Mouse (Mus musculus) layer of hippocampus, postnatal 10 days (tissue): ENCODE results near the gene Ttc7b. TPM values are rescaled to one million over a fixed set of nuclear protein-coding genes. Genes with fewer than 3 reads are reported as not detected.
A peak's percentile ranks its signal among the peaks of the same experiment; 100 is the strongest.

Experiments used
- DNase-seq, 2 experiments: peaks; one replicate each; pipeline ENCODE4 v3.0.0; 2021; ENCODE audit warnings: low spot score in 2 of 2
- total RNA-seq, 2 experiments: library from RNA; stranded (reverse); gene quantifications; 2 replicates each; pipeline ENCODE4 v1.2.3; 2021

Gene Ttc7b
- total RNA-seq, 2 experiments from 2014 or later, result 110 to 121 TPM

GRCm38 (mm10) chr12:100527241-100527640 is 6.6 kb upstream of the Ttc7b start:
- DNase-seq, result no peak

- no peak for DNase-seq
Measured at GRCm38 (mm10) chr12:100525939-100526338, 5.3 kb upstream of the Ttc7b start.

DNA sequence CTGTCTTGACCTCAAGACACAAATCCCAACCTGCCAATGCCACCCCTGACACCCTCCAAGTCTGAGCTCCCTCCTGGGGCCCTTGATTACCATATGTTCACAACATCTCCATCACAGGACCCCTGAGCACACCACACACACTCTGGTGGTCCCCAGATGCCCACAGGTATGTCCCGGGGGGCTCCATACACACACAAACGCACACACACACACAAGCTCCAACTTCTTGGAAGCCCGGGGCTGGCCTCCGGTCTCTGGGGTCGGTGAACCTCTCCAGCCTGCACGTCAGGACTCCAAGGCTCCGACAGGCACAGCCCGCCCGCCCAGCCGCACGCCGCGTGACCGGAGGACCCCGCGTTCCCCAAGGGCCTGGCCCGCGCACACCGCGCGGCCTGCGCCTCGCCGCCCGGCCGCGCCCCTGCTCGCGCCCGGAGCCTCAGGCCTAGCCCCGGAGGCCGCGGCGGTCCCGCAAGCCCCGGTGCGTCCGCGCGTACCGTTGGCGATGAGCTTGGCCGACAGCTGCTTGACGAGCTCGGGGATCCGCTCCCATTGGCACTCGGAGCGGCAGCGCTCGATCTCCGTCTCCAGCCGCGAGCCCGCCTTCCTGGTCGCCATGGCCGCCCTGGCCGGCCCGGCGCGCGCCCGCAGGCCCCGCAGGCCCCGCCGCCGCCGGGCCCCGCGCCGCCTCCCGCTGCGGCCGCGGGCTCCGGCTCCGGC is 391 bp downstream of the Ttc7b start:
- DNase-seq, result peak; percentile 67 to 73

- peak in 1 of 2 experiments; percentile 37 for DNase-seq
Measured at GRCm38 (mm10) chr12:100519684-100520076, 946 bp downstream of the Ttc7b start.

DNA sequence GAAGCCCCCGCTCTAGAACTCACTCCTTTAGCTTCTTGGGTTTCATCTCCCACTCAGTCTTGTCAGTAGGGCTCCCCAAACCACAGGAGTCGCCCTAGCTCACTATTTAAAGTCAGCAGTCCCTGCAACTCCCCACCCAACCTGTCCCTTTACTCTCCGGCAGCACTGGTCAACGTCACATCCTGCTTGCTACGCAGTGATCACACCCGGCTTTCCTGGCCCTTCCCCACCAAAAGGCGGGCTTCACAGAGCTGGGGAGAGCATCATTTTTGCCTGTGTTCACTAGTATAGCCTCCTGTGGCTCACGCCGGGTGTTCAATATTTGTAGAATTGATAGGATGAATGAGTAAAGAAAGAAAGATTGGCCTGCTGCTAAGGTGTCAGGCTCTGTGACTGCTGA is 3.3 kb downstream of the Ttc7b start:
- no peak for DNase-seq

GRCm38 (mm10) chr12:100516161-100516838 is 4.3 kb downstream of the Ttc7b start:
- no peak for DNase-seq

DNA sequence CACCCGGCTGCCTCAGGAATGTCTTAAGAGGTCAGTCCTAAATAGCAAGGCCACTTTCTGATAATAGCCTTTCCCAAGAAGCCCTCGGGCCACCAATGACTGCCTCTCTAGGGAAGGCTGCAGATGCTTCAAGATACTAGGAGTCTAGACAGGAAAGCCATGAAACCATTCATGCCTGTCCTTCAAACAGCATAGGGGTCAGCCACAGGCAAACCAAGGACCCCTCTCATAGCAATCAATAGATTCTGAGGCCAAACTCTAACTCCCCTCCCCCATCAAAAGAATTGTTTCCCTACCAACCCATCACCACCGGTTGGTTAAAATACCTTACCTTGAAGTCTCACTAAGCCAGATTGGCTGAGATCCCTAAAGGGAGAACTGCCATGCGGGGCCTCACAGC is 5.1 kb downstream of the Ttc7b start:
- DNase-seq, result no peak

GRCm38 (mm10) chr12:100514611-100515010 is 6.0 kb downstream of the Ttc7b start:
- DNase-seq, result no peak

DNA sequence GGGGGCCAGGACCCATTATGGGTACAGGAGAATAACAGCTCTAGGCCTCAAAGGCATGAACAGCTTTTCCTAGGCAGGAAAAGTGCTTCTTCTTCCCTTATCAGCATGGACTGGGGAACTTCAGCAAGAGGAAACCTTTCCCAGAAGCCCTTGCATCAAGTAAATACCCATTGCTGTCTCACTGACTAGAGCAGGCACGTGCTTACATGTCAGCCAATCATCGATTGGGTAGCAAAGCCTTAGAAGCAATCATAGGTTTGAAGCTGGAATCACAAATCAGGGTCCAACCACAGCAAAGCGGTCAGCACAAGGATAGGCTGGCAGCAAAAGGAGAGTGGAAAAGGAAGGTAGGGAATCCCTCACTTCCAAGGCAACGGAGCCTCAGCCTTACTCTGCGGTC is 7.5 kb downstream of the Ttc7b start:
- DNase-seq, result no peak

DNA sequence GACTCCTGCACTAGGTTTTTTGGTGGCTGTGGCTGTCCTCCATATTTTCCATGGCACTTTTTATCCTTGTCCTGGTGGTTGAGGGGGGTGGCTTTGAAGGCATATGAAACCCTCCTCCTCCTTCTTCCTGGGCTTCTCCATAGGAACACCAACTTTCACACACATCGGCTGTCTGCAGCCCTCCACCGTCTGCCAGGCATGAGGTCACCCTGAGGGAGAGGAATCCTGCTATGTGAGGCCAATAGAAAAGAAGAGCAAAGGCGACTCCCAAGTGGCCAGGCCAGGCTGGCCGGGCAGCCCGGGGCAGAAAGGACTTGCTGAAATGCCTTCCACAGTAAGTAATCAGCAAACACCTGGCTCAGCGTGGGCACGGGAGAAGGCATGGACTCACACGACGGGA is 8.0 kb downstream of the Ttc7b start:
- DNase-seq, result no peak

DNA sequence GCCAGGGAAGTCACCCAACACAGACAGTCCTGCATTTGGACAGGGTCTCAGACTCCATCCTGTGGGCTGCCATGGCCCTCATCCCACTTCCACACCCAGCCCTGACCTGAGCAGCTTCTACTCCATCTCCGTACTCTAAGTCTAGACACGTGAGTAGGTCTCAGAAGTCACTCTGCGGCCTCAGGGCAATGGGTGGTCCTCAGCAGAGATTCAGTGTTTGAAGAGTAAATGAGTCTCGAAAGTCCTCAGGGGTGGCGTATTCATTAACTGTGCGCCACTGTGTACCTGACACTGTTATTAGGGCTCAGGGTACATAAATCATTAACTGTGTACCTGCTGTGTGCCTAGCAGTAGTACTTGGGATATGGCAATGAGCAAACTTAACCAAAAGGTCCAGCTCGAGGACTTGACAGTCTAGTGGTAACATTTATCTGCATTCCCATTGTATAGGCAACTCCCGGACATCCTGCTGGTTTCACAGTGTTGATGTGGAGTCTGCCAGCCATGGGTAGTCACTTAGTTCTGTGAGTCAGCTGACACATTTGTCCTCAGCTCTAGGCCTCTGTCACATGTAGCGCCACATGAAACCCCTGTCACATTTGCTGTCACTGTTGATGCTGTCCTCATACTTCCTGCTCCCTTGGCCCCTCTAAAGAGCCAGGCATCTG is 10.9 kb downstream of the Ttc7b start:
- DNase-seq, result no peak

- no peak for DNase-seq
Measured at GRCm38 (mm10) chr12:100508668-100509067, 12.0 kb downstream of the Ttc7b start.

GRCm38 (mm10) chr12:100505484-100505883 is 15.1 kb downstream of the Ttc7b start:
- DNase-seq, result no peak

DNA sequence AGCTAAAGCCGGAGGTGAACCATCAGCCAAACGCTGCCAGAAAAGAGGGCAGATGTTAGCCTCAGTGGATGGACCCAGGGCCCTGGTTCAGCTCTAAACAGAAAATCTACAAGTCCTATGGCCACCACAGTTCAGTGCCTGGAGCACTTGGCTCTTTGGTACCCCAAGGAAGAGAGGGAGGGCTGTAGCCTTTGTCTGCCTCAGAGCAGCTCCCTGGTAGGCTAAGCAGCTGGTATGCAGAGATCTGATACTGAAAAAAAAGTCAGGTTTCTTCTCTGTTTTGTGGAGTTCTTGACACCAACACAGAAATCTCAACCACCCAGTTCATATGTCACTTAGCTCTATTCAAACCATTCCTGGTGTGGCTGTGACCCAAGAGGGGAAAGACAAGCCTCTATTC is 16.0 kb downstream of the Ttc7b start:
- no peak for DNase-seq

GRCm38 (mm10) chr12:100503659-100504058 is 17.0 kb downstream of the Ttc7b start:
- DNase-seq, result no peak

GRCm38 (mm10) chr12:100502544-100502943 is 18.1 kb downstream of the Ttc7b start:
- no peak for DNase-seq

- no peak for DNase-seq
Measured at GRCm38 (mm10) chr12:100501261-100501660, 19.4 kb downstream of the Ttc7b start.

DNA sequence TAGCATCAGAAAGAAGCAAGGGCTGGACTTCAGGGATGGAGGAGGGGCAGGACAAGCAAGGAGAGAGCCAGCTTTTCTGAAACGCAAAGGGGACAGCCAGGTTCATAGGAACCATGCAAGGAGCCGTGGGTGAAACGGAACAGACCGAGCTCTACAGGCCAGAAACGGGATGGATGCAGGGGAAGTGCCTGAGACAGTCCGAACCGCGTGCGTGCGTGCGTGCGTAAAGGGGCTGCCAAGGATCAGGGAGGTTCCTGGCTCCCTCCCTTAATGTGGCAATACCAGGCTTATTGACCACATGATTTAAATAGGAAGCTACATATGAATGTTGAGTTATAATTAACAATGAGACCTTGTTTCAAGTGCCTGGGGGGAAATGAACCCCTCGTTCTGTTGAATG is 21.2 kb downstream of the Ttc7b start:
- DNase-seq, result no peak

DNA sequence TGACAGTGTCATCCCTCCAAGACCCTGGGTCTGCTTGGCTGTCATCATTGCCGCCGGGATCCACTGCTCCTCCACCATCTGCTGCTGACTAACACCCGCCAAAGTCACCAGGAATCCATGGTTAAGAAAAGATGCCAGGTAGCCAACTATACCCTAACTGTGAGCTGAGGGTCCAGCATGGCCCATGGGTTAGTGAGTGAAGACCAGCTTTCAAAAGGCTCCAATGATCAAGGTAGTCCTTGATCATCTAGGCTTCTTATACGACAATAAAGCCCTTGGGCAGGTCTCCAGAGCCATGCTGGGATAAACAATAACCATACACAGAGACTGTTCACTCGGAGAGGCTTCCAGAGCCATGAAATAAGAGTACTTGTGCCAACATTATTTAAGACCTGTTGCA is 22.6 kb downstream of the Ttc7b start:
- DNase-seq, result no peak

DNA sequence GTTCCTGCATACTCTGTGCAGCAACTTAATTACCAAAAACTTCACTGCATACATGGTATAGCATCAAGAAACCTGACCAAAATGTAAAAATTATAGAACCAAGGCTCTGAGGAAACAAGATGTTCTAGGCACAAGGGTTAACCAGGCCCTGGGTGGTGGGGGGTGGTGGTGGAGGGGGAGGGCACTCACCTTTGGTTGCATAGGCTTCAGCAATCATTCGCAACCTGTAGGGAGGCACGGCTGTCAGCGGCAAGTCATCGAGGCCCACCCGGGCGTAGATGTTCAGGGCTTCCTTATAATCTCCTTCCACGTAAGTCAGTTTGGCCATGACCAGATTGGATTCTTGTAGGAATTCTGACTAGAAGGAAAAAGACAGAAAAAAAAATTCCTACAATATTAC is 25.5 kb downstream of the Ttc7b start:
- no peak for DNase-seq

- no peak for DNase-seq
Measured at GRCm38 (mm10) chr12:100493211-100493610, 27.4 kb downstream of the Ttc7b start.

GRCm38 (mm10) chr12:100492676-100493075 is 27.9 kb downstream of the Ttc7b start:
- DNase-seq, result no peak
